20 mouse cellular contexts compared by ENCODE assay signal in genomic region chr16:32881538-32881937, GRCm38 (mm10). TPM values are rescaled to one million over a fixed set of nuclear protein-coding genes. Genes with fewer than 3 reads are reported as not detected.
DNase-seq lines count a peak whose midpoint lies in the region; ATAC-seq and TF ChIP-seq lines count a peak whose summit lies in the region.
"Had no signal": no experiment of that assay in that cellular context is flagged by ENCODE, and none has a peak within 500 bp of the region (broad histone marks: within the 10 kb centered on the region; RNA-seq: fewer than 3 reads in every experiment).

No protein-coding gene starts in this region.

- peaks cover 16% of the 10 kb centered on the region for H3K36me3 ChIP-seq in heart, adult 2 months (ENCODE audit: control insufficient read depth, insufficient read depth, low read length)
- peaks cover 9% of the 10 kb centered on the region for H3K36me3 ChIP-seq in heart, embryonic 12.5 days

- H3K27ac ChIP-seq in heart, adult 2 months, result no peak overlapping the region
- H3K27ac ChIP-seq in heart, embryonic 12.5 days (ENCODE audit: poor library complexity, severe bottlenecking), result no peak overlapping the region
- H3K27ac ChIP-seq in left cerebral cortex, adult 2 months, result no peak overlapping the region
- H3K27ac ChIP-seq: embryonic facial prominence, embryonic 13.5 days; forebrain, embryonic 12.5 days; heart, embryonic 15.5 days; hindbrain, embryonic 13.5 days; hindbrain, postnatal 0 days had no signal

- intact Hi-C loops in heart, adult 2 months (cut with DNase I), result no loop called here
- intact Hi-C loops in left cerebral cortex, adult 2 months (cut with DNase I), result no loop called here

- H3K27me3 ChIP-seq in heart, adult 2 months (ENCODE audit: control insufficient read depth, insufficient read depth, low read length), result no peaks in the 10 kb centered on the region
- H3K27me3 ChIP-seq in heart, embryonic 12.5 days (replicated peaks), result no peaks in the 10 kb centered on the region
- H3K27me3 ChIP-seq: embryonic facial prominence, embryonic 13.5 days; forebrain, embryonic 12.5 days; heart, embryonic 15.5 days; hindbrain, embryonic 13.5 days; Patski had no signal

- no peak overlapping the region for H3K4me3 ChIP-seq in heart, adult 2 months
- no peak overlapping the region for H3K4me3 ChIP-seq in heart, embryonic 12.5 days
- H3K4me3 ChIP-seq in left cerebral cortex, adult 2 months, result no peak overlapping the region
- H3K4me3 ChIP-seq: embryonic facial prominence, embryonic 13.5 days; forebrain, embryonic 12.5 days; heart, embryonic 15.5 days; hindbrain, embryonic 13.5 days had no signal

- peaks cover 10% of the 10 kb centered on the region for H3K79me2 ChIP-seq in heart, adult 2 months (replicated peaks; ENCODE audit: control insufficient read depth, insufficient read depth, low read length)

- TF ChIP-seq POLR2A in heart, adult 2 months (IDR thresholded peaks at IDR 0.05; ENCODE audit: insufficient read depth, low read depth, low read length), result no peak

- no peak overlapping the region for H3K9ac ChIP-seq in heart, adult 2 months (ENCODE audit: low read depth, low read length)
- H3K9ac ChIP-seq in heart, embryonic 12.5 days, result no peak overlapping the region
- H3K9ac ChIP-seq: embryonic facial prominence, embryonic 13.5 days; forebrain, embryonic 12.5 days; heart, embryonic 15.5 days; hindbrain, embryonic 13.5 days had no signal

- ATAC-seq in heart, embryonic 12.5 days (ENCODE audit: insufficient number of reproducible peaks, low FRiP score), result no peak
- ATAC-seq: activated CD4-positive, CD25-positive, alpha-beta regulatory T cell, adult 4 months; forebrain, embryonic 16.5 days; hindbrain, postnatal 0 days; Patski had no signal

- no peaks in the 10 kb centered on the region for H3K9me3 ChIP-seq in heart, embryonic 12.5 days (replicated peaks)
- H3K9me3 ChIP-seq: embryonic facial prominence, embryonic 13.5 days; forebrain, embryonic 12.5 days; G1E; heart, embryonic 15.5 days; hindbrain, embryonic 13.5 days had no signal

- no peak for DNase-seq in heart, adult 2 months
- no peak for DNase-seq in left cerebral cortex, adult 2 months (ENCODE audit: extremely low spot score in 1 of 2, low spot score in 2 of 2)
- no peak for DNase-seq in left cerebral cortex, adult 11 months (ENCODE audit: low spot score)
- peak; percentile 31 for DNase-seq in NIH3T3 (ENCODE audit: low read depth)
- no peak for DNase-seq in thymus, postnatal 4 days
- DNase-seq: adrenal gland, postnatal 14 days; cerebellum, adult 9-11 months; cerebellum, postnatal 36 days; gastrocnemius, postnatal 25 days; heart, postnatal 14 days had no signal

- no peak for TF ChIP-seq EP300 in heart, adult 2 months (IDR thresholded peaks at IDR 0.05; ENCODE audit: insufficient read depth, low read depth, low read length)

- peaks cover 3% of the 10 kb centered on the region for H3K4me1 ChIP-seq in heart, adult 2 months (ENCODE audit: control insufficient read depth, insufficient read depth, low read length)
- peaks cover 26% of the 10 kb centered on the region for H3K4me1 ChIP-seq in heart, embryonic 12.5 days (replicated peaks)

- peak; percentile 30 for TF ChIP-seq CTCF in heart, adult 2 months (IDR thresholded peaks at IDR 0.05)
- peak; percentile 10 for TF ChIP-seq CTCF in left cerebral cortex, adult 2 months (IDR thresholded peaks at IDR 0.05)

- 83% methylated on average over 7 of the region's 7 CpGs for WGBS in heart, adult 2 months
- 81% methylated on average over 7 of the region's 7 CpGs for WGBS in heart, embryonic 12.5 days

- H3K4me2 ChIP-seq in heart, embryonic 12.5 days, result no peak overlapping the region
- H3K4me2 ChIP-seq: embryonic facial prominence, embryonic 13.5 days; forebrain, embryonic 12.5 days; heart, embryonic 15.5 days; hindbrain, embryonic 13.5 days had no signal

RNA-seq across cellular contexts. Expression of gene Rubcn, which starts 4.0 kb away (rescaled TPM):
- 10 to 100 TPM; 27.6 to 30.0 TPM for total RNA-seq in heart, adult 2 months (2021)
- polyA plus RNA-seq in heart, adult 2 months (2012; rRNA removed), result 44.1 and 59.3 TPM in 2 replicates
- 30.9 and 34.0 TPM in 2 replicates for polyA plus RNA-seq in heart, embryonic 12.5 days (2016; fragmentation: Nextera tagmentation; extraction: Ambion mirVana)
- 10 to 100 TPM; 69.8 to 73.7 TPM for total RNA-seq in left cerebral cortex, adult 2 months (2021)

RNA-seq across cellular contexts. Expression of gene Fyttd1, which starts 4.2 kb away (rescaled TPM):
- 100 to 1,000 TPM; 101 to 108 TPM for total RNA-seq in heart, adult 2 months (2021)
- 13.4 and 22.5 TPM in 2 replicates for polyA plus RNA-seq in heart, adult 2 months (2012; rRNA removed)
- 165 and 170 TPM in 2 replicates for polyA plus RNA-seq in heart, embryonic 12.5 days (2016; fragmentation: Nextera tagmentation; extraction: Ambion mirVana)
- total RNA-seq in left cerebral cortex, adult 2 months (2021), result 100 to 1,000 TPM; 112 to 119 TPM

RNA-seq across cellular contexts. Expression of gene Lrch3, which starts 32.4 kb away (rescaled TPM):
- 10 to 100 TPM; 20.3 to 22.6 TPM for total RNA-seq in heart, adult 2 months (2021)
- polyA plus RNA-seq in heart, adult 2 months (2012; rRNA removed), result 13.8 and 25.5 TPM in 2 replicates
- 24.0 and 27.5 TPM in 2 replicates for polyA plus RNA-seq in heart, embryonic 12.5 days (2016; fragmentation: Nextera tagmentation; extraction: Ambion mirVana)
- total RNA-seq in left cerebral cortex, adult 2 months (2021), result 10 to 100 TPM; 37.7 to 39.3 TPM
